ENCODE assay signal across 15 mouse cellular contexts in the genomic region with DNA sequence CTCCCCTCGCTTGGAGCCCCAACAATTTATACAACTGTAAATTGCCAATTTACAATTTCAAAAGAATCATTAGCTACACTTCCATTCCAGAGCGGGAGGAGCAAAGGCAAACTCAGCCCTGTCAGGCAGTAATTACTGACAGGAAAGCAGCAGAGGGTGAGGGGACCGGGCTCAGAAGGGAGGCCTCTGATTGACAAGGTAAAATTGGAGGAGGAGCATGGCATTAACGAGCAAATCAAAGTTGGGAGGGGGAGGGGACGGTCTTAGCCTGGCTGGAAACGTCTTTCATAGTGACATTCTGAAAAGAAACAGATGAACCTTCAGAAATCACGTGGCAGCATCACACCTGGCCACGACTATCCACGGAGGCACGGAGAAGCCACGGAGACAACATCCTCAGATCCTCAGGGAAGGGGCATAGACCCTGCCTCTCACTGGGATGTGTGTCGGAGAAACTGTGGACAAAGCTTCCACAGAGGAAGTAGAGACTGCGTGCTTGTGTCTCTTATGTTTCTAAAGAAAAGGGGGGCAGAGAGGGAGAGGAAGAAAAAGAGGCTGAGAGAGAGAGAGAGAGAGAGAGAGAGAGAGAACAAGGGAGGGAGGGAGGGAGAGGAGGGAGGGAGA. TPM values are rescaled to one million over a fixed set of nuclear protein-coding genes. Genes with fewer than 3 reads are reported as not detected.
A peak's percentile ranks its signal among the peaks of the same experiment; 100 is the strongest.
DNase-seq lines count a peak whose midpoint lies in the region; ATAC-seq and TF ChIP-seq lines count a peak whose summit lies in the region.
"Had no signal": no experiment of that assay in that cellular context is flagged by ENCODE, and none has a peak within 500 bp of the region (broad histone marks: within the 10 kb centered on the region; RNA-seq: fewer than 3 reads in every experiment).

No protein-coding gene starts in this region.

- no peaks in the 10 kb centered on the region for H3K27me3 ChIP-seq in stomach, embryonic 14.5 days (ENCODE audit: control insufficient read depth, insufficient read depth, low read length)
- H3K27me3 ChIP-seq in stomach, postnatal 0 days (ENCODE audit: control insufficient read depth, insufficient read depth, low read length): no peaks in the 10 kb centered on the region
- peaks cover 8% of the 10 kb centered on the region; the same call in 1 of the 2 replicates for H3K27me3 ChIP-seq in forebrain, embryonic 13.5 days
- H3K27me3 ChIP-seq in kidney, embryonic 16.5 days (ENCODE audit: insufficient read depth, low read length): no peaks in the 10 kb centered on the region

- no peaks in the 10 kb centered on the region for H3K36me3 ChIP-seq in stomach, embryonic 14.5 days (ENCODE audit: control insufficient read depth, insufficient read depth, low read length)
- no peaks in the 10 kb centered on the region for H3K36me3 ChIP-seq in stomach, postnatal 0 days (ENCODE audit: control insufficient read depth, insufficient read depth, low read length)
- H3K36me3 ChIP-seq in forebrain, embryonic 13.5 days (ENCODE audit: poor library complexity, severe bottlenecking): no peaks in the 10 kb centered on the region
- H3K36me3 ChIP-seq in kidney, embryonic 16.5 days (ENCODE audit: insufficient read depth, low read length): no peaks in the 10 kb centered on the region

- no peak for TF ChIP-seq EP300 in stomach, postnatal 0 days (optimal IDR thresholded peaks at IDR 0.05)

- 0 out of 2 replicates have a peak, but pooled peaks cover 2% of the 10 kb centered on the region for H3K9me3 ChIP-seq in stomach, embryonic 14.5 days (ENCODE audit: control insufficient read depth, low read depth, low read length)
- no peaks in the 10 kb centered on the region for H3K9me3 ChIP-seq in stomach, postnatal 0 days (ENCODE audit: control insufficient read depth, low read length)
- H3K9me3 ChIP-seq in forebrain, embryonic 13.5 days (replicated peaks): 0 out of 2 replicates have a peak, but pooled peaks cover 7% of the 10 kb centered on the region
- no peaks in the 10 kb centered on the region for H3K9me3 ChIP-seq in kidney, embryonic 16.5 days (ENCODE audit: low read length)

- no peak overlapping the region for H3K9ac ChIP-seq in stomach, embryonic 14.5 days (replicated peaks; ENCODE audit: low read depth, low read length)
- no peak overlapping the region for H3K9ac ChIP-seq in stomach, postnatal 0 days (ENCODE audit: low read length)
- H3K9ac ChIP-seq in forebrain, embryonic 13.5 days: peak overlapping the region; percentile 34; the same call in 1 of the 2 replicates
- H3K9ac ChIP-seq in kidney, embryonic 16.5 days (replicated peaks; ENCODE audit: low read length): no peak overlapping the region
- H3K9ac ChIP-seq: liver, embryonic 14.5 days had no signal

- no peak overlapping the region for H3K27ac ChIP-seq in stomach, embryonic 14.5 days (ENCODE audit: low read length)
- no peak overlapping the region for H3K27ac ChIP-seq in stomach, postnatal 0 days (replicated peaks)
- H3K27ac ChIP-seq in forebrain, embryonic 13.5 days: peak overlapping the region; percentile 73
- H3K27ac ChIP-seq in kidney, embryonic 16.5 days (ENCODE audit: low read length): no peak overlapping the region
- H3K27ac ChIP-seq: liver, embryonic 14.5 days; macrophage had no signal

- 33% methylated on average over 13 of the region's 13 CpGs for WGBS in stomach, embryonic 14.5 days
- 32% methylated on average over 13 of the region's 13 CpGs for WGBS in stomach, postnatal 0 days
- 6% methylated on average over 13 of the region's 13 CpGs for WGBS in forebrain, embryonic 13.5 days
- WGBS in kidney, embryonic 16.5 days: 33% methylated on average over 13 of the region's 13 CpGs

- no peaks in the 10 kb centered on the region for H3K4me1 ChIP-seq in stomach, embryonic 14.5 days (ENCODE audit: control insufficient read depth, insufficient read depth, low read length)
- no peaks in the 10 kb centered on the region for H3K4me1 ChIP-seq in stomach, postnatal 0 days (replicated peaks; ENCODE audit: control insufficient read depth, insufficient read depth)
- H3K4me1 ChIP-seq in forebrain, embryonic 13.5 days: peaks cover 17% of the 10 kb centered on the region; the same call in 1 of the 2 replicates
- no peaks in the 10 kb centered on the region for H3K4me1 ChIP-seq in kidney, embryonic 16.5 days (ENCODE audit: insufficient read depth, low read length)

- H3K4me3 ChIP-seq in stomach, embryonic 14.5 days (ENCODE audit: low read depth, low read length): no peak overlapping the region
- no peak overlapping the region for H3K4me3 ChIP-seq in stomach, postnatal 0 days (ENCODE audit: low read depth, low read length)
- peak overlapping the region; percentile 18 for H3K4me3 ChIP-seq in forebrain, embryonic 13.5 days
- H3K4me3 ChIP-seq in kidney, embryonic 16.5 days (ENCODE audit: low read length): no peak overlapping the region

- H3K4me2 ChIP-seq in stomach, embryonic 14.5 days (replicated peaks; ENCODE audit: low read depth, low read length): 0 out of 2 replicates have a peak overlapping the region, but pooled peaks have one; percentile 10
- H3K4me2 ChIP-seq in stomach, postnatal 0 days (replicated peaks; ENCODE audit: low read depth): no peak overlapping the region
- peak overlapping the region; percentile 54 for H3K4me2 ChIP-seq in forebrain, embryonic 13.5 days
- no peak overlapping the region; the same call in 1 of the 2 replicates for H3K4me2 ChIP-seq in kidney, embryonic 16.5 days (replicated peaks; ENCODE audit: low read depth, low read length)

- TF ChIP-seq CTCF in stomach, postnatal 0 days (IDR thresholded peaks at IDR 0.05; ENCODE audit: low read depth): no peak

- DNase-seq in stomach, postnatal 0 days (ENCODE audit: low spot score): no peak
- peak; percentile 37 for DNase-seq in mesoderm, embryonic 11.5 days (ENCODE audit: low read depth, low spot score)
- DNase-seq in urinary bladder, adult 18-20 months (ENCODE audit: low spot score in 2 of 2): no peak
- no peak for DNase-seq in natural killer cell, adult 2 months (ENCODE audit: low spot score in 2 of 2)
- DNase-seq: cerebellum, adult 2 months; gastrocnemius, postnatal 36 days; kidney, postnatal 14 days; thymus, adult 2 months had no signal

- no peak for ATAC-seq in stomach, embryonic 14.5 days (ENCODE audit: insufficient number of reproducible peaks, insufficient read depth, low FRiP score, low read depth)
- ATAC-seq in stomach, postnatal 0 days (ENCODE audit: low FRiP score, low TSS enrichment): no peak
- peak; percentile 87 for ATAC-seq in forebrain, embryonic 13.5 days
- no peak for ATAC-seq in frontal cortex, adult (ENCODE audit: low TSS enrichment)
- no peak for ATAC-seq in kidney, embryonic 16.5 days (ENCODE audit: low FRiP score, low TSS enrichment)
- ATAC-seq: CD4-positive, CD25-positive, alpha-beta regulatory T cell, adult 4 months had no signal

RNA-seq across cellular contexts. Expression of gene Col6a4, which starts 19.3 kb away (rescaled TPM):
- polyA plus RNA-seq in stomach, embryonic 14.5 days (2014; fragmentation: Nextera tagmentation; extraction: Ambion mirVana): 20.9 and 22.3 TPM in 2 replicates
- polyA plus RNA-seq in stomach, postnatal 0 days (2015; fragmentation: Nextera tagmentation; extraction: Ambion mirVana): 19.3 and 20.2 TPM in 2 replicates
- polyA plus RNA-seq in forebrain, embryonic 13.5 days (2015; fragmentation: Nextera tagmentation; extraction: Ambion mirVana): 0.49 and 0.50 TPM in 2 replicates
- 0.48 and 0.75 TPM in 2 replicates for polyA plus RNA-seq in kidney, embryonic 16.5 days (2015; fragmentation: Nextera tagmentation; extraction: Ambion mirVana)
- polyA plus RNA-seq: CD4-positive, CD25-positive, alpha-beta regulatory T cell, adult 4 months; macrophage had no signal

RNA-seq across cellular contexts. Expression of gene Glyctk, which starts 42.0 kb away (rescaled TPM):
- 1.2 and 1.5 TPM in 2 replicates for polyA plus RNA-seq in stomach, embryonic 14.5 days (2014; fragmentation: Nextera tagmentation; extraction: Ambion mirVana)
- polyA plus RNA-seq in stomach, postnatal 0 days (2015; fragmentation: Nextera tagmentation; extraction: Ambion mirVana): 0.70 and 0.75 TPM in 2 replicates
- 6.4 and 7.9 TPM in 2 replicates for polyA plus RNA-seq in forebrain, embryonic 13.5 days (2015; fragmentation: Nextera tagmentation; extraction: Ambion mirVana)
- polyA plus RNA-seq in kidney, embryonic 16.5 days (2015; fragmentation: Nextera tagmentation; extraction: Ambion mirVana): 14.7 and 17.1 TPM in 2 replicates

RNA-seq across cellular contexts. Expression of gene Wdr82, which starts 54.8 kb away (rescaled TPM):
- 29.0 and 31.3 TPM in 2 replicates for polyA plus RNA-seq in stomach, embryonic 14.5 days (2014; fragmentation: Nextera tagmentation; extraction: Ambion mirVana)
- polyA plus RNA-seq in stomach, postnatal 0 days (2015; fragmentation: Nextera tagmentation; extraction: Ambion mirVana): 9.1 and 10.3 TPM in 2 replicates
- 33.8 and 40.1 TPM in 2 replicates for polyA plus RNA-seq in forebrain, embryonic 13.5 days (2015; fragmentation: Nextera tagmentation; extraction: Ambion mirVana)
- polyA plus RNA-seq in kidney, embryonic 16.5 days (2015; fragmentation: Nextera tagmentation; extraction: Ambion mirVana): 20.7 and 20.8 TPM in 2 replicates

Comparison
In these comparisons a context has a peak if more than half of its experiments do, and no peak if none do; other contexts are left out.
1. H3K4me2 ChIP-seq: peak in stomach, embryonic 14.5 days (single experiment) and forebrain, embryonic 13.5 days (single experiment); none in stomach, postnatal 0 days (single experiment) and kidney, embryonic 16.5 days (single experiment).
2. RNA of gene Col6a4, which starts 19.3 kb away (polyA plus RNA-seq): 20.9 to 22.3 TPM in stomach, embryonic 14.5 days and 19.3 to 20.2 TPM in stomach, postnatal 0 days; 0.48 to 0.75 TPM in kidney, embryonic 16.5 days and 0.49 to 0.50 TPM in forebrain, embryonic 13.5 days; every median in the first group is over 10 times any median in the second.